Mouse (Mus musculus): ENCODE measurements around the gene Nfix. TPM values are rescaled to one million over a fixed set of nuclear protein-coding genes. Genes with fewer than 3 reads are reported as not detected.
A peak's percentile ranks its signal among the peaks of the same experiment; 100 is the strongest.

The Nfix gene
- total RNA-seq, 2 experiments from 2014 or later, result 447 to 529 TPM

- no peak for DNase-seq
These were observed 61.3 kb downstream of the Nfix start for GRCm38 (mm10) chr8:84738715-84739400.

GRCm38 (mm10) chr8:84738266-84738665, 61.9 kb downstream of the Nfix start:
- DNase-seq, result no peak

GRCm38 (mm10) chr8:84737608-84738007, 62.5 kb downstream of the Nfix start:
- peak; percentile 71 for DNase-seq

- DNase-seq, result no peak
These were observed 63.6 kb downstream of the Nfix start for GRCm38 (mm10) chr8:84736521-84736920.

GRCm38 (mm10) chr8:84735597-84735996, 64.5 kb downstream of the Nfix start:
- DNase-seq, result peak; percentile 87

- no peak for DNase-seq
These were observed 65.5 kb downstream of the Nfix start for GRCm38 (mm10) chr8:84734680-84735079.

- DNase-seq, result no peak
These were observed 66.2 kb downstream of the Nfix start for GRCm38 (mm10) chr8:84733959-84734358.

GRCm38 (mm10) chr8:84732996-84733395, 67.1 kb downstream of the Nfix start:
- DNase-seq, result no peak

GRCm38 (mm10) chr8:84732545-84732944, 67.6 kb downstream of the Nfix start:
- DNase-seq, result no peak

- no peak for DNase-seq
These were observed 68.6 kb downstream of the Nfix start for GRCm38 (mm10) chr8:84731371-84732177.

- DNase-seq, result peak; percentile 72
These were observed 69.4 kb downstream of the Nfix start for GRCm38 (mm10) chr8:84730541-84731370.

- DNase-seq, result peak; percentile 75
These were observed 70.2 kb downstream of the Nfix start for GRCm38 (mm10) chr8:84729921-84730362.

GRCm38 (mm10) chr8:84728474-84728873, 71.7 kb downstream of the Nfix start:
- no peak for DNase-seq

- peak; percentile 70 for DNase-seq
These were observed 74.2 kb downstream of the Nfix start for GRCm38 (mm10) chr8:84725941-84726259.

GRCm38 (mm10) chr8:84725246-84725940, 74.8 kb downstream of the Nfix start:
- DNase-seq, result no peak

GRCm38 (mm10) chr8:84724683-84725082, 75.5 kb downstream of the Nfix start:
- DNase-seq, result no peak

- no peak for DNase-seq
These were observed 76.6 kb downstream of the Nfix start for GRCm38 (mm10) chr8:84723571-84723900.

- peak; percentile 81 for DNase-seq
These were observed 77.1 kb downstream of the Nfix start, which contains the start of gene G430095P16Rik for GRCm38 (mm10) chr8:84722850-84723570. Gene G430095P16Rik (plus strand): TSS chr8:84723007.

- no peak for DNase-seq
These were observed 77.7 kb downstream of the Nfix start for GRCm38 (mm10) chr8:84722530-84722849.

- no peak for DNase-seq
These were observed 81.0 kb downstream of the Nfix start for GRCm38 (mm10) chr8:84718959-84719690.

GRCm38 (mm10) chr8:84718476-84718875, 81.7 kb downstream of the Nfix start:
- DNase-seq, result peak; percentile 77
